Mouse (Mus musculus) testis, adult 2 months (tissue): ENCODE measurements around the gene Synpo2. TPM values are rescaled to one million over a fixed set of nuclear protein-coding genes. Genes with fewer than 3 reads are reported as not detected.
A peak's percentile ranks its signal among the peaks of the same experiment; 100 is the strongest.

Experiments
- H3K27ac ChIP-seq: fragments of 200-500 bp; 2 replicates; pipeline ENCODE4 v1.5.1; 2012; ENCODE audit warnings: low read depth, low read length; ENCODE audit not compliant: control insufficient read depth, insufficient read depth
- H3K27me3 ChIP-seq: fragments of 200-500 bp; 2 replicates; pipeline ENCODE4 v1.6.1; 2012; ENCODE audit warnings: mild to moderate bottlenecking, low read length, moderate library complexity; ENCODE audit not compliant: control insufficient read depth, insufficient read depth
- H3K36me3 ChIP-seq: fragments of 200-500 bp; 2 replicates; pipeline ENCODE4 v1.6.1; 2012; ENCODE audit warnings: mild to moderate bottlenecking, low read length; ENCODE audit not compliant: control insufficient read depth, insufficient read depth
- H3K4me1 ChIP-seq: fragments of 200-500 bp; 2 replicates; pipeline ENCODE4 v1.6.1; 2012; ENCODE audit warnings: low read length; ENCODE audit not compliant: control insufficient read depth, insufficient read depth
- H3K4me3 ChIP-seq: fragments of 200-500 bp; 2 replicates; pipeline ENCODE4 v1.5.1; 2012; ENCODE audit warnings: low read depth, mild to moderate bottlenecking, low read length, moderate library complexity, mixed read lengths; ENCODE audit not compliant: control insufficient read depth
- CTCF ChIP-seq: fragments of 200-500 bp; IDR thresholded peaks from 2 replicates; pipeline ENCODE4 v1.5.1; 2012; ENCODE audit warnings: low read depth, mild to moderate bottlenecking, inconsistent platforms, low read length, moderate library complexity; ENCODE audit not compliant: control insufficient read depth, insufficient read depth, insufficient replicate concordance
- POLR2A ChIP-seq: fragments of 200-500 bp; IDR thresholded peaks from 2 replicates; pipeline ENCODE4 v1.6.1; 2012; ENCODE audit warnings: low read depth, mild to moderate bottlenecking, inconsistent platforms, low read length, moderate library complexity; ENCODE audit not compliant: control insufficient read depth
- polyA plus RNA-seq: library from polyadenylated mRNA; depleted of rRNA; stranded (reverse); fragments of >200 nt; gene quantifications from 2 replicates; pipeline ENCODE4 v1.2.3, GENCODE M21; 2012

Synpo2 gene
- polyA plus RNA-seq, 1 experiment: 0.73 TPM

- Histone ChIP-seq H3K27me3 (no peaks in the 10 kb centered on the region), H3K36me3 (no peaks in the 10 kb centered on the region), H3K27ac (no peak overlapping the region), H3K4me1 (peaks cover 2% of the 10 kb centered on the region; the same call in 1 of the 2 replicates), H3K4me3 (no peak overlapping the region)
- no peak for TF ChIP-seq CTCF
- no peak for TF ChIP-seq POLR2A
Observed at GRCm38 (mm10) chr3:123095111-123095510, 140.8 kb downstream of the Synpo2 start.

GRCm38 (mm10) chr3:123093640-123094361, 142.1 kb downstream of the Synpo2 start:
- Histone ChIP-seq H3K4me3 (no peak overlapping the region), H3K4me1 (peaks cover 2% of the 10 kb centered on the region; the same call in 1 of the 2 replicates), H3K27ac (no peak overlapping the region), H3K36me3 (no peaks in the 10 kb centered on the region), H3K27me3 (no peaks in the 10 kb centered on the region)
- TF ChIP-seq POLR2A: no peak
- TF ChIP-seq CTCF: no peak

DNA sequence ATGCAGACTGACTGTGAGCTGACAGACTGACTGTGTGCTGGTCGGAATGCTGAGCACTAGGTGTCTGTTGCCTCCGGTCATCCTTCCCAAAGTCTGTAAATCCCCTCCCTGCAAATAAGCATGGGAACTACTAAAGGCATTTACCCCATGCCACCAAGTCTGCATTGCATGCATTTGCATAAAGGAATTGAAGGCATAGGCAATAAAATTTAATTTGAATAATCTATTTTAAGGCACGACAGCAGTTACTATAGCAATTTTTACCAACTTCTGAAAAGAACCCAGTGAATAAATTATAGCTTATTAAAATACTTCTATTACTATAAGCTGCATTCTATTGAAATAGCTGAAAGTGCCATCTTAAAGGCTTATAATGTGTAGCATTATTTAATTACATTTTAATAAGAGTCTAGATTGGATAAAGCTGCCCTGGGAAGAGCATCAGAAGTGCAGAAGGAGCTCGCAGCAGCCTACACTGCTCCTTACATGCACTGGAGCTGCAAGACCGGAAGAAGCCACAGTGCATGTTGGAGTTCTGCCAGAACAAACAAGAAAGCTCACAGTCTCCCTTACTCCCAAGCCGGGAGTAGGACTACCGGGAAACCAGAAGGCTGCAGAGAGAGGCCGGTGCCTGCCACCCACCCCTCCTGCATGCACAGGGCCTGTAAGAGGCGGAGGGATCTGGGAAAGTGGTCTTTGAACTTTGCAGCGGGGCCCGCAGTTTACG, 142.9 kb downstream of the Synpo2 start:
- Histone ChIP-seq H3K36me3 (no peaks in the 10 kb centered on the region), H3K4me3 (no peak overlapping the region), H3K27ac (peak overlapping the region; percentile 51; the same call in 1 of the 2 replicates), H3K27me3 (no peaks in the 10 kb centered on the region), H3K4me1 (peaks cover 2% of the 10 kb centered on the region; the same call in 1 of the 2 replicates)
- TF ChIP-seq POLR2A (no peak; the same call in 1 of the 2 replicates), CTCF (no peak)

- no peak overlapping the region for H3K4me3 ChIP-seq
- H3K36me3 ChIP-seq: no peaks in the 10 kb centered on the region
- TF ChIP-seq CTCF: no peak
- TF ChIP-seq POLR2A: no peak
- peaks cover 2% of the 10 kb centered on the region; the same call in 1 of the 2 replicates for H3K4me1 ChIP-seq
- no peaks in the 10 kb centered on the region for H3K27me3 ChIP-seq
- peak overlapping the region; percentile 22 for H3K27ac ChIP-seq
Observed at GRCm38 (mm10) chr3:123092442-123092841, 143.5 kb downstream of the Synpo2 start.

DNA sequence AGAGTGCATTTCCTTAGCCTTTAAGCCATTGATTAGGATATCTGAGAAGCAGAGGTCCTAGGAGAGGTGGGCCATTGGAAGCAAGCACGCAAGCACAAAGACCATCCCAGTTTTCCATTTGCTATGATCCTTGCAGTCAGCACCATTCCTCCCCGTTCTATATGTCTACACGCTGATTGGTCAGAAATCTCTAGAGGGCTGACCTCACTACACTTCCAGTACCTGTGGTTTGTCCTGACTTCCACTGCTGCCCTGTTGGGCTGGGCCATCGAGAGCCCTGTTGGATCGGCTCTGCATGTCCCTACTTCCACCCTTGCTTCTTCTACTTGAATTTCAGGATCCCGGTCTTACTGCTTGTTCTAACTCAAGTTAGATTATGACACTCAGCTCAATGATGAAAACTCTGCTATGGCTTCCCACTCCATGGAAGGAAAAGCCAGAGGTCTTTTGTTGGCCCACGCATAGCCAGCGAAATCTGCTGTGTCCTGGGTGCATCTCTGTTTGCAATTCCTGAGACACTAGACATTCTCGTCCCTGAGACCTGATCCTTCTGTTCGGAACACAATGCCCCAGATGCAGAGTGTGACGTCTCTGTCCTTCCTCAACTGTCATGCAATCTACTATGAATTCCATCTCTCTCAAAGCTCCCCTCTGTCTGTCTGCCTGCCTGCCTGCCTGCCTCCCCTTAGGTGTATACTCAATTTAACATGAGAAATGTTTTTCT, 146.5 kb downstream of the Synpo2 start:
- H3K27ac ChIP-seq: peak overlapping the region; percentile 15; the same call in 1 of the 2 replicates
- no peak for TF ChIP-seq POLR2A
- no peak for TF ChIP-seq CTCF
- H3K4me3 ChIP-seq: no peak overlapping the region
- peaks cover 2% of the 10 kb centered on the region; the same call in 1 of the 2 replicates for H3K4me1 ChIP-seq
- H3K36me3 ChIP-seq: no peaks in the 10 kb centered on the region
- no peaks in the 10 kb centered on the region for H3K27me3 ChIP-seq

GRCm38 (mm10) chr3:123088284-123088683, 147.7 kb downstream of the Synpo2 start:
- TF ChIP-seq POLR2A (no peak), CTCF (no peak)
- H3K27ac ChIP-seq: no peak overlapping the region
- no peak overlapping the region for H3K4me3 ChIP-seq
- no peaks in the 10 kb centered on the region for H3K36me3 ChIP-seq
- no peaks in the 10 kb centered on the region for H3K27me3 ChIP-seq
- H3K4me1 ChIP-seq: peaks cover 2% of the 10 kb centered on the region; the same call in 1 of the 2 replicates

GRCm38 (mm10) chr3:123085871-123086501, 150.0 kb downstream of the Synpo2 start:
- Histone ChIP-seq H3K27ac (no peak overlapping the region), H3K36me3 (no peaks in the 10 kb centered on the region), H3K27me3 (no peaks in the 10 kb centered on the region), H3K4me1 (no peaks in the 10 kb centered on the region; the same call in 1 of the 2 replicates), H3K4me3 (no peak overlapping the region)
- TF ChIP-seq POLR2A (no peak), CTCF (no peak)
